Mouse (Mus musculus): ENCODE measurements around the gene Sall1. TPM values are rescaled to one million over a fixed set of nuclear protein-coding genes. Genes with fewer than 3 reads are reported as not detected.

The Sall1 gene
- polyA plus RNA-seq, 1 experiment from 2014 or later, result 20.8 TPM

DNA sequence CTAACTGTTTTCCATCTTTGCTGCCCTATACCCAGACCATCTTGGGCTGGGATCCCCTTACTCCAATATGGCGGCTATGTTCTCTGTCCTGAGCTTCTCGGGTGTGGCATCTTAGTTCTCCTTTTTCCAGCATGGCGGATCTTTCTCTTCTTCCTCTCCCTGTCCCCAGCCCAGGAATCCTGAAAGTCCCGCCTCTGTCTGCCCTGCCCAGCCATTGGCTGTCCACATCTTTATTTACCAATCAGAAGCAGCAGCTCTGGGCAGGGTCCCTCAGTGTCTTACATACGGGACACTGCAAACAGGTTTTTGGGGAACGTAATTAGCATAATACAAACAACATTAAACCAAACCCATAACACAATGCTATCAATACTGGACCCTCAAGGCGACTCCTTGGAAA, 8.9 kb upstream of the Sall1 start:
- H3K27ac ChIP-seq (ENCODE audit: low read depth, low read length), result no peak overlapping the region
- DNase-seq (ENCODE audit: low spot score) (no peak), ATAC-seq (ENCODE audit: low FRiP score) (no peak)
- no peaks in the 10 kb centered on the region for H3K4me1 ChIP-seq (replicated peaks; ENCODE audit: control insufficient read depth, insufficient read depth, low read length)
- 85% methylated on average over 7 of the region's 7 CpGs for WGBS
- H3K4me2 ChIP-seq (replicated peaks; ENCODE audit: low read depth, low read length), result no peak overlapping the region
- H3K9me3 ChIP-seq (ENCODE audit: control insufficient read depth, low read length), result no peaks in the 10 kb centered on the region
- no peak overlapping the region for H3K9ac ChIP-seq (ENCODE audit: low read depth, low read length)
- H3K4me3 ChIP-seq (ENCODE audit: low read depth, low read length), result no peak overlapping the region
- H3K27me3 ChIP-seq (ENCODE audit: control insufficient read depth, insufficient read depth, low read length), result peaks cover 4% of the 10 kb centered on the region; the same call in 1 of the 2 replicates
- no peaks in the 10 kb centered on the region for H3K36me3 ChIP-seq (ENCODE audit: control insufficient read depth, insufficient read depth, low read length)

DNA sequence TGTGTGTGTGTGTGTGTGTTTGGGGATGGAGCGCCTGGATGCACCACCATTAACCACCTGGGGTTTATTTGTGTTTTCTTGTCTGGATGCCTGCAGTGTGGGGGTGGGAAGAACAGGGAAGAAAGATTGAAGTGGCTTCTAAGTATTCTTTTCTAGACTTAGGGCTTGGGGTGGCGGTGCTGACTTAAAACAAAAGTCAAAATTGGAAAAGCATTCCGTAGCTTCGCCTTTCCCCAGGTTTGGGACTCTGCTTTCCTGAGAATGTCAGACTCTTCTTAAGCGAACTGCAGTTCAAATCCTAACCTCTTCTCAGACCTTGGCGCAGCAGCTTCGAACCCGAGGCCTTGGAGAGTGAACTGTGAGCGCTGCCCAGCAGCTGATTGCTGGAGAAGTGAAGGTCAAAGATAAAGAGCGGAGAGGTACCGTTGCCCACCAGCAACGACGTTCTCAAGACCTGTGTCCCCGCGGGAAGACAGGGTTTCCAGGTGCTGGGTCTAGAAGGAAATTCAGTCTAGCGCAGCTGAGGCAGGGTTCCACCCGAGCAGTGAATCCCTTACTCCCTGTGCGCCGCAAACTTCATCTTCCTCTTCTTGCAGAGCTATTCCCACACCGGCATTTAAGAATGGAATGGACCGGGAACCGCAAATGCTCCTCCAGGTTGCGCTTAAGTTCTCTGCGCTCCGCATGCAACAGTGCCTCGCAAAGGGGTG, 2.8 kb upstream of the Sall1 start:
- DNase-seq (ENCODE audit: low spot score) (peak; percentile 66), ATAC-seq (ENCODE audit: low FRiP score) (no peak)
- H3K36me3 ChIP-seq (ENCODE audit: control insufficient read depth, insufficient read depth, low read length), result no peaks in the 10 kb centered on the region
- 2% methylated on average over 26 of the region's 26 CpGs for WGBS
- peaks cover 23% of the 10 kb centered on the region for H3K27me3 ChIP-seq (ENCODE audit: control insufficient read depth, insufficient read depth, low read length)
- no peaks in the 10 kb centered on the region for H3K9me3 ChIP-seq (ENCODE audit: control insufficient read depth, low read length)
- peak overlapping the region; percentile 77 for H3K4me2 ChIP-seq (replicated peaks; ENCODE audit: low read depth, low read length)
- 0 out of 2 replicates have a peak overlapping the region, but pooled peaks have one; percentile 10 for H3K4me3 ChIP-seq (ENCODE audit: low read depth, low read length)
- 0 out of 2 replicates have a peak overlapping the region, but pooled peaks have one; percentile 23 for H3K9ac ChIP-seq (ENCODE audit: low read depth, low read length)
- H3K27ac ChIP-seq (ENCODE audit: low read depth, low read length), result peak overlapping the region; percentile 6; the same call in 1 of the 2 replicates
- 0 out of 2 replicates have a peak, but pooled peaks cover 3% of the 10 kb centered on the region for H3K4me1 ChIP-seq (replicated peaks; ENCODE audit: control insufficient read depth, insufficient read depth, low read length)

DNA sequence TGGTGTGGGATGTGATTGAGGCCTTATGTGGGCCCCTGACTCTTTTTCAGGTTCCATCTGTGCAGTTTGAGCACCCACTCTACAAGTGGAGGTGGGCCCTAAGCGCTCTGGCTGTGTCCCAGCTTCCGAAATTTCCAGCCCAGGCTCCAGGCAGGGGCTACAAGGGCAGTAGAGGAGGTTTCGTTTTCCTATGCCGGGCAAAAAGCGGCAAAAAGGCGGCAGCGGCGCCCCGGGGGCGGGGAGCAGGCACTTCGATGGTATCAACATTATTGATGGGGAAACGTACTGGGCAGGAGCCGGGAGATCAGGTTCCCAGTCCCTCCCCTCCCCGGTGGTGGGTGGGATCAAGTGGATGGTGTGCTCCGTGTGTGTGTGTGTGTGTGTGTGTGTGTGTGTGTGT, 2.3 kb upstream of the Sall1 start:
- H3K9ac ChIP-seq (ENCODE audit: low read depth, low read length), result peak overlapping the region; percentile 0; the same call in 1 of the 2 replicates
- ATAC-seq (ENCODE audit: low FRiP score), result no peak
- H3K36me3 ChIP-seq (ENCODE audit: control insufficient read depth, insufficient read depth, low read length), result no peaks in the 10 kb centered on the region
- peak overlapping the region; percentile 77 for H3K4me2 ChIP-seq (replicated peaks; ENCODE audit: low read depth, low read length)
- no peaks in the 10 kb centered on the region for H3K9me3 ChIP-seq (ENCODE audit: control insufficient read depth, low read length)
- peak overlapping the region; percentile 99 for H3K27ac ChIP-seq (ENCODE audit: low read depth, low read length)
- 0 out of 2 replicates have a peak, but pooled peaks cover 3% of the 10 kb centered on the region for H3K4me1 ChIP-seq (replicated peaks; ENCODE audit: control insufficient read depth, insufficient read depth, low read length)
- WGBS, result 0% methylated on average over 13 of the region's 15 CpGs
- peaks cover 23% of the 10 kb centered on the region for H3K27me3 ChIP-seq (ENCODE audit: control insufficient read depth, insufficient read depth, low read length)
- peak overlapping the region; percentile 86 for H3K4me3 ChIP-seq (ENCODE audit: low read depth, low read length)
- peak; percentile 69 for DNase-seq (ENCODE audit: low spot score)

DNA sequence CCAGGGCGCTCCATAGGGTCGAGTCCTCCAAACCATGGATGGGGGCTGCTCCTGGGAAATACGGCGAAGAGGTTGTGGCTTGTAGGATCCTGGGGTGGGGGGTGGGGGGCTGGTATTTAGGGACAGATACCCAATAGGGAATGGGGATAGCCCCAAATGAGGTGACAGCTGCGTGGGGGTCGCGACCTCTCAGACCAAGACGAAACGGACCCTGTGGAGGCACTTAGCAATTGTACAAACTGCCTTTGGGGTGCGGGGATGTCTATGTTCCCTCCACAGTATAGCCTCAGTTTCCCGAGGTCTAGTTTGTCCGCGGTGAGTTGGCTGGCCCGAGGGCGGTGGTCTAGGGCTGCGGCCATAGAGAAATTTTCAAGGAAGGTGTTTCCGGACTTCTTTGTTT, 1.8 kb upstream of the Sall1 start:
- peak overlapping the region; percentile 77 for H3K4me2 ChIP-seq (replicated peaks; ENCODE audit: low read depth, low read length)
- no peak for ATAC-seq (ENCODE audit: low FRiP score)
- no peak for DNase-seq (ENCODE audit: low spot score)
- H3K9ac ChIP-seq (ENCODE audit: low read depth, low read length), result peak overlapping the region; percentile 37; the same call in 1 of the 2 replicates
- H3K36me3 ChIP-seq (ENCODE audit: control insufficient read depth, insufficient read depth, low read length), result no peaks in the 10 kb centered on the region
- 0 out of 2 replicates have a peak, but pooled peaks cover 3% of the 10 kb centered on the region for H3K4me1 ChIP-seq (replicated peaks; ENCODE audit: control insufficient read depth, insufficient read depth, low read length)
- H3K27ac ChIP-seq (ENCODE audit: low read depth, low read length), result peak overlapping the region; percentile 99
- H3K4me3 ChIP-seq (ENCODE audit: low read depth, low read length), result peak overlapping the region; percentile 86
- H3K9me3 ChIP-seq (ENCODE audit: control insufficient read depth, low read length), result no peaks in the 10 kb centered on the region
- H3K27me3 ChIP-seq (ENCODE audit: control insufficient read depth, insufficient read depth, low read length), result peaks cover 23% of the 10 kb centered on the region
- WGBS, result 2% methylated on average over 17 of the region's 17 CpGs

DNA sequence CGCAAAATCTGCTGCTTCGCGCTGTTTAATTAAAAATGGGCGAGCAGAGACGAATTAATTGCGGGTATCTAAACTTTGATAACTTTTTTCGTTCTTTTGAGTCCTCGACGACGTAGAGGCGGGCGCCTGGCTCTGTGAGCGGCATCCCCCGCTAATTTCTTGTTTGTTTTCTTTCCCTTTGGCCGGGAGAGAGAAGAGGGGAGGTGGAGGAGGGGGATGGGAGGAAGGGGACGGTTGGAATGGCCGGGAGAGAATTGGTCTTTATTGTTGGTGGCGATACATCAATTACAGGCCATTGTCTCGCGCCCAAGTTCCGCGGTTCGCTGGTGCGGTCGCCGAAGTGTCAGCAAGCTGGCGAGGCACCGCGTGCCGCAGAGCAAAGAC, 1.2 kb upstream of the Sall1 start:
- ATAC-seq (ENCODE audit: low FRiP score) (no peak), DNase-seq (ENCODE audit: low spot score) (no peak)
- Histone ChIP-seq H3K27me3 (ENCODE audit: control insufficient read depth, insufficient read depth, low read length) (peaks cover 23% of the 10 kb centered on the region), H3K4me2 (replicated peaks; ENCODE audit: low read depth, low read length) (peak overlapping the region; percentile 77), H3K4me3 (ENCODE audit: low read depth, low read length) (peak overlapping the region; percentile 86), H3K27ac (ENCODE audit: low read depth, low read length) (peak overlapping the region; percentile 99), H3K9me3 (ENCODE audit: control insufficient read depth, low read length) (no peaks in the 10 kb centered on the region), H3K36me3 (ENCODE audit: control insufficient read depth, insufficient read depth, low read length) (no peaks in the 10 kb centered on the region), H3K9ac (ENCODE audit: low read depth, low read length) (peak overlapping the region; percentile 96), H3K4me1 (replicated peaks; ENCODE audit: control insufficient read depth, insufficient read depth, low read length) (0 out of 2 replicates have a peak, but pooled peaks cover 3% of the 10 kb centered on the region)
- under 1% methylated on average over 30 of the region's 30 CpGs for WGBS

DNA sequence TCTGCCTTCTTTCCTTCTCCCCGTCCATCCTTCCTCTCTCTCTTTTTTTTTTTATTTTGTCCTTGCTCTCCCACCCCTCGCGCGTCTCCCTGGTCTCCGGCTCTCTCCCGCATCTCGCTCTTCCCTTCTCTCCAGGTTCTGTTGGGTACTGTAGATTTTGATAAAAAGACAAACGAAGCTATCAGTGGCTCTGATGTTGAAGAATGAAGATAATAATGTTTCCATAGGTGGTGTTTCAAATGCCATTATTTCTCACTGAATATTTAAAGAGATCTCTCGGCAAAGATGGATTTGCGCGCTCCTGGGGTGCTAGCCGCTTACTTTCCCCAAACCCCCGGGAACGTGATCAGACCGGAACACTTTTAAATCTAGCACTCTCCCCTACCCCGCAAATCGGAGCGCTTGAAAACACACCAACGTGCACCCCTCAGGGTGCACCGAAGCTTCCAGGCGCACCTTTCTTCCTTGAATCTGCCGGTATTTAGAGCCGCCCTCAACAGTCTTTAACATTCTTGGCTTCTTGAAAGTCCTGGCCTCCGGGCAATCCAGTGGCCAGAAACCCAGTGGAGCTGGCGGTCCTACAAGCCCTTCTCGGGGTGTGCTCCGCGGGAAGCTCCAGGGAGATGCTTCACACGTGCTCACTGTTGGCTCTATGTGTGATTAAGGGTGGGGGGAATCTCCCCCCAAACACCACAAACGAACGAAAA, 702 bp upstream of the Sall1 start:
- no peaks in the 10 kb centered on the region for H3K9me3 ChIP-seq (ENCODE audit: control insufficient read depth, low read length)
- no peaks in the 10 kb centered on the region for H3K36me3 ChIP-seq (ENCODE audit: control insufficient read depth, insufficient read depth, low read length)
- DNase-seq (ENCODE audit: low spot score), result peak; percentile 75
- under 1% methylated on average over 31 of the region's 31 CpGs for WGBS
- 0 out of 2 replicates have a peak, but pooled peaks cover 3% of the 10 kb centered on the region for H3K4me1 ChIP-seq (replicated peaks; ENCODE audit: control insufficient read depth, insufficient read depth, low read length)
- no peak for ATAC-seq (ENCODE audit: low FRiP score)
- H3K27me3 ChIP-seq (ENCODE audit: control insufficient read depth, insufficient read depth, low read length), result peaks cover 23% of the 10 kb centered on the region
- peak overlapping the region; percentile 86 for H3K4me3 ChIP-seq (ENCODE audit: low read depth, low read length)
- peak overlapping the region; percentile 99 for H3K27ac ChIP-seq (ENCODE audit: low read depth, low read length)
- peak overlapping the region; percentile 77 for H3K4me2 ChIP-seq (replicated peaks; ENCODE audit: low read depth, low read length)
- peak overlapping the region; percentile 96 for H3K9ac ChIP-seq (ENCODE audit: low read depth, low read length)

DNA sequence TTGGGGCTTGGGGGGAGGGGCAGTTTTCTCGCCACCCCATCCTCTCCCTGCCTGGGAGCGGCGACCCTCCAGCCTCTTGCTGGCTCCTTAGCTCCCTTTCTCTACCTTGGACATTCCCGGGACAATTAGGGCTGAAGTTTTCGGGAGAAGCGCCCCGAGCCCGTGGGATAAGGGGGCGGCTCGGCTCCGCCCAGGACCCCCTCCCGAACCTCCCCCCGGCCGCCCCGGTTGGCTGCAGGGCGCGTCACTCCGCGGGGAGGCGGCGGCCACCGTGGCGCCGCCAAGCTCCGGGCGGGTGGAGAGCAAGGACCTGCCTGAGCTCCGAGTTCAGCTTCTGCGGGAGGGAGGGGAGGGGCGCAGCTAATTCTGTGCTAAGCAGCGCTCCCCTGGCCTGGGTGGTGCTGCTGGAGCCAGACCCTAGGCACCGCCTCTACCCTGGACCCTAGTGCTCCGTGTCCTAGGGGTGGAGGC, 556 bp downstream of the Sall1 start:
- Histone ChIP-seq H3K27ac (ENCODE audit: low read depth, low read length) (peak overlapping the region; percentile 99), H3K9ac (ENCODE audit: low read depth, low read length) (peak overlapping the region; percentile 96), H3K27me3 (ENCODE audit: control insufficient read depth, insufficient read depth, low read length) (peaks cover 23% of the 10 kb centered on the region), H3K4me2 (replicated peaks; ENCODE audit: low read depth, low read length) (peak overlapping the region; percentile 77), H3K4me1 (replicated peaks; ENCODE audit: control insufficient read depth, insufficient read depth, low read length) (0 out of 2 replicates have a peak, but pooled peaks cover 3% of the 10 kb centered on the region), H3K4me3 (ENCODE audit: low read depth, low read length) (peak overlapping the region; percentile 86), H3K9me3 (ENCODE audit: control insufficient read depth, low read length) (no peaks in the 10 kb centered on the region), H3K36me3 (ENCODE audit: control insufficient read depth, insufficient read depth, low read length) (no peaks in the 10 kb centered on the region)
- DNase-seq (ENCODE audit: low spot score) (peak; percentile 85), ATAC-seq (ENCODE audit: low FRiP score) (peak; percentile 67)
- 2% methylated on average over 25 of the region's 32 CpGs for WGBS

DNA sequence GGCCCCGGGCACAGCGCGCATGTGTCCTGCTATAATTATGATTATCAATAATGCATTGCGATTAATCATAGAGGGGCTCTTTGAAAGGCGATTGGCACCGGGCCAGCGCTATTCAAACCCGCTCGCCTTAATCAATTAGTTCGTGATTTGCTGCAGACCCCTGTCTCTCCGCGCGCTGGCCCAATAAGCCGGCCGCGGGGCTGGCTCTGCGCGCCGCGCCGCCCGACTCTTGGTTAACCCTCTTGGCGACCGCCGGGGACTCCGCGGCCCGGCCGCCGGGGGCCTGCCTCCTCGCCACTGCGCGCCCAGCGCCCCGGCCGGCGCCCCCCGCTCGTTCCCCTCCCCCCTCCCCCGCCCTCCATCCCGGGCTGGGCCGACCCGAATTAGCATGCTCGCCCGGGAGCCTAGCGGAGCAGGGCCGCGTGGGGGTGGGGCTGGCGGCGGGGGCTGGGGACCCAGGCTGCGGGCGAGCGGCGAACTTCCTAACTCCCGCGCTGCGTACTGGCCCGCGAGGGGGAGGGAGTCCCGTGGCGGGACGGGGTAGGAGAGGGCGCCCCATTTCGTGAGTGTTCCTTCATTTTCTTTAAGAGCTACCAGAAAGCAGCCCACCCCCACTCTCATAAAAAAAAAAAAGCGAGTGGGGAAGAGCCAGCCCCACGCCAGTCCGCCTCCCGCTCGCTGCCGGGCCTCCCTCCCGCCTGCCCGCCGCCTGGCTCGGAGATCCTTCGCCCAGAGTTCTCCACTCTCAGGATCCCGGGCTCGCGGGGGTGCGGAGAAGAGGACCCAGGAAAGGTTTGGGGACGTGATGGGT, 1.2 kb downstream of the Sall1 start:
- ATAC-seq (ENCODE audit: low FRiP score), result peak; percentile 84

More for the DNA sequence above, 1.2 kb downstream of the Sall1 start:
- DNase-seq (ENCODE audit: low spot score), result peak; percentile 91
- H3K9ac ChIP-seq (ENCODE audit: low read depth, low read length), result peak overlapping the region; percentile 96
- H3K4me3 ChIP-seq (ENCODE audit: low read depth, low read length), result peak overlapping the region; percentile 86
- under 1% methylated on average over 65 of the region's 80 CpGs for WGBS
- H3K4me1 ChIP-seq (replicated peaks; ENCODE audit: control insufficient read depth, insufficient read depth, low read length), result 0 out of 2 replicates have a peak, but pooled peaks cover 3% of the 10 kb centered on the region
- H3K27me3 ChIP-seq (ENCODE audit: control insufficient read depth, insufficient read depth, low read length), result peaks cover 19% of the 10 kb centered on the region
- peak overlapping the region; percentile 77 for H3K4me2 ChIP-seq (replicated peaks; ENCODE audit: low read depth, low read length)
- peak overlapping the region; percentile 99 for H3K27ac ChIP-seq (ENCODE audit: low read depth, low read length)
- no peaks in the 10 kb centered on the region for H3K9me3 ChIP-seq (ENCODE audit: control insufficient read depth, low read length)
- H3K36me3 ChIP-seq (ENCODE audit: control insufficient read depth, insufficient read depth, low read length), result no peaks in the 10 kb centered on the region
